Comparison of ENCODE assay signal across 8 mouse cellular contexts in the genomic region with DNA sequence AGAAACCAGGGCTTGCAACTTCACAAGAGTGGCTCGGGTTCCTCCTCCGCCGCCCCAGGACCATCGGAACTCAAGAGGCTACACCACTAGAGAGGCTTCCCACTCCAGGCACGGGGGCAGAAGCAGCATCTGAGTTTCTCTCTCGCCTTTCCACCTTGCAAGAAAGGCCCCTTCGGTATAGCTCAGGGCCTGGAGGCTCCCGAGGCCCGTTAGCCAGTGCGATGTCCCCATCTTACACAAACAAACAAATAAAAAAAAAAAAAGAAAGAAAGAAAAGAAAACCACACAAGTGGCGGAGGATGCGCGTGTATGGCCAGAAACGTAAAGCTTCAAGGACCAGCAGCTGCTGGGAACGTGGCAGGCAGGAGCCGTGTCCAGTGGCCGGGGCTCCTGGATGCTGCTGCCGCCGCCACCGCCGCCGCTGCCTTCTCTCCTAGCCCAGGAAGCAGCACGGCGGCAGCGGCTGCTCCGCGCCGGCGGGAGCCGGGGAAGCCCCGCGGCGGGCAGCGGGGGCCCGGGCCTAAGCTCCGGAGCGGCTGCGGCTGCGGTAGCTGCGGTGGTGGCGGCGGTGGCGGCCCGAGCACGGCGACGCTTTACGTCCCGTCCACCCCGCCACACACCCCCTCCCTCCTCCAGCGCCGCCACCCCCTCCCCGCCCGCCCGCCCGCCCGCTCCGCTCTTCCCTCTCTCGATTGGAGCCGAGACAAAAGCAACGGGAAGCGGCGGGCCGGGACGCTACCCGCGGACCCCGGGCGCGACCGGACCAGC. TPM values are rescaled to one million over a fixed set of nuclear protein-coding genes. Genes with fewer than 3 reads are reported as not detected.
DNase-seq lines count a peak whose midpoint lies in the region; ATAC-seq lines count a peak whose summit lies in the region.

No protein-coding gene starts in this region.

- ATAC-seq in forebrain, embryonic 16.5 days: peak; percentile 80
- ATAC-seq in hindbrain, embryonic 13.5 days (ENCODE audit: low FRiP score): peak; percentile 84

- intact Hi-C loops in left cerebral cortex, postnatal 10 days (cut with DNase I): loop anchor here (5.0 to 10.0 kb wide), 3 partner anchors 108 to 246 kb away; partner anchors contain the start of gene Kcnmb4

- no peaks in the 10 kb centered on the region for H3K36me3 ChIP-seq in forebrain, embryonic 16.5 days (ENCODE audit: control insufficient read depth, insufficient read depth)
- peaks cover 8% of the 10 kb centered on the region; the same call in 1 of the 2 replicates for H3K36me3 ChIP-seq in hindbrain, embryonic 13.5 days
- H3K36me3 ChIP-seq in megakaryocyte, embryonic 14.5 days (replicated peaks; ENCODE audit: low read length): peaks cover 21% of the 10 kb centered on the region

- peak overlapping the region; percentile 95 for H3K9ac ChIP-seq in forebrain, embryonic 16.5 days (replicated peaks; ENCODE audit: low read depth, low read length)
- H3K9ac ChIP-seq in hindbrain, embryonic 13.5 days: peak overlapping the region; percentile 96

- H3K9me3 ChIP-seq in forebrain, embryonic 16.5 days (ENCODE audit: control insufficient read depth, low read length): no peaks in the 10 kb centered on the region
- H3K9me3 ChIP-seq in hindbrain, embryonic 13.5 days: no peaks in the 10 kb centered on the region
- H3K9me3 ChIP-seq in megakaryocyte, embryonic 14.5 days: no peaks in the 10 kb centered on the region

- H3K27ac ChIP-seq in forebrain, embryonic 16.5 days (ENCODE audit: low read length): peak overlapping the region; percentile 98
- H3K27ac ChIP-seq in hindbrain, embryonic 13.5 days: peak overlapping the region; percentile 100

- H3K4me1 ChIP-seq in forebrain, embryonic 16.5 days (replicated peaks; ENCODE audit: control insufficient read depth, insufficient read depth, low read length): peaks cover 7% of the 10 kb centered on the region; the same call in 1 of the 2 replicates
- peaks cover 31% of the 10 kb centered on the region for H3K4me1 ChIP-seq in hindbrain, embryonic 13.5 days (replicated peaks)
- H3K4me1 ChIP-seq in megakaryocyte, embryonic 14.5 days: peaks cover 29% of the 10 kb centered on the region

- H3K4me2 ChIP-seq in forebrain, embryonic 16.5 days (ENCODE audit: low read length): peak overlapping the region; percentile 86
- H3K4me2 ChIP-seq in hindbrain, embryonic 13.5 days: peak overlapping the region; percentile 72

- peak; percentile 69 for DNase-seq in NIH3T3 (ENCODE audit: low read depth)
- DNase-seq in cerebellum, adult 11-12 months: peak; percentile 47
- DNase-seq in left cerebral cortex, postnatal 10 days (ENCODE audit: extremely low spot score in 1 of 2, low spot score in 2 of 2): peak; percentile 22 to 61
- DNase-seq in right cerebral cortex, postnatal 25 days: peak; percentile 26
- peak; percentile 40 for DNase-seq in yolk sac, embryonic 10.5 days (ENCODE audit: low spot score)

- WGBS in forebrain, embryonic 16.5 days: under 1% methylated on average over 35 of the region's 71 CpGs
- under 1% methylated on average over 29 of the region's 71 CpGs for WGBS in hindbrain, embryonic 13.5 days

- no peaks in the 10 kb centered on the region for H3K27me3 ChIP-seq in forebrain, embryonic 16.5 days (replicated peaks; ENCODE audit: control insufficient read depth, insufficient read depth, low read length)
- H3K27me3 ChIP-seq in hindbrain, embryonic 13.5 days: no peaks in the 10 kb centered on the region
- H3K27me3 ChIP-seq in megakaryocyte, embryonic 14.5 days (replicated peaks): no peaks in the 10 kb centered on the region

- peak overlapping the region; percentile 85 for H3K4me3 ChIP-seq in forebrain, embryonic 16.5 days (replicated peaks; ENCODE audit: low read length)
- peak overlapping the region; percentile 92 for H3K4me3 ChIP-seq in hindbrain, embryonic 13.5 days
- H3K4me3 ChIP-seq in megakaryocyte, embryonic 14.5 days (replicated peaks): peak overlapping the region; percentile 95

RNA-seq across cellular contexts. Expression of gene Cnot2, which starts 0.5 kb away (rescaled TPM):
- polyA plus RNA-seq in forebrain, embryonic 16.5 days (2015; fragmentation: Nextera tagmentation; extraction: Ambion mirVana): 116 and 137 TPM in 2 replicates
- polyA plus RNA-seq in hindbrain, embryonic 13.5 days (2015; fragmentation: Nextera tagmentation; extraction: Ambion mirVana): 98.2 and 104 TPM in 2 replicates
- 10 to 100 TPM; 62.3 to 63.1 TPM for total RNA-seq in left cerebral cortex, postnatal 10 days (2021)
- 4.9 TPM in 1 of 2 replicates, not detected in the other for polyA plus RNA-seq in megakaryocyte, embryonic 14.5 days (2012; ENCODE audit: insufficient read depth, low replicate concordance)

Comparison
In these comparisons a context has a peak if more than half of its experiments do, and no peak if none do; other contexts are left out.
1. Peak in every context shown above with its lines: DNase-seq, ATAC-seq, H3K4me3 ChIP-seq and H3K27ac ChIP-seq.
2. RNA of gene Cnot2, which starts 0.5 kb away (polyA plus RNA-seq): 116 to 137 TPM in forebrain, embryonic 16.5 days and 98.2 to 104 TPM in hindbrain, embryonic 13.5 days; 4.9 TPM in megakaryocyte, embryonic 14.5 days; every median in the first group is over 10 times any median in the second.